Mouse (Mus musculus): Measurements from ENCODE around the gene Gan. TPM values are rescaled to one million over a fixed set of nuclear protein-coding genes. Genes with fewer than 3 reads are reported as not detected.

The Gan gene
- polyA plus RNA-seq, 1 experiment from 2014 or later = 2.6 TPM

DNA sequence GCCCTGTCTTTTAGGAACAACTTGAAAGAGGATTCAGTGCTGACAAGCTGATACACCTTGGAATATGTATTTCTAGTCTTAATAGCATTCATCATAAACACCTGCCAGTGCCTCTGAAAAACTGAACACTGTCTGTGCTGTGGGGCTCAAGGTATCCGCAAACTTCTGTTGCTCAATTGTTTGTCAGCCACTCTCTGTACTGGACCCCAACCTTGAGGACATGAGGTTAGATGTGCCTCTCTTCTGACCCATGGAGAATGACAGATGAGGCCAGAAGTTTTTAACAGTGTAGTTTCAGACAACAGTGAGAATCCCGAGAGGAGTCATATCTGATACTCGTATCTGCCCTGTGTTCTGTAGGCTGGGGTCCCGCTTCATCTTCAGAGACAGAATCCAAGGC is 7.6 kb downstream of the Gan start:
- Histone ChIP-seq H3K4me2 (replicated peaks) (no peak overlapping the region), H3K4me1 (0 out of 2 replicates have a peak, but pooled peaks cover 3% of the 10 kb centered on the region), H3K36me3 (no peaks in the 10 kb centered on the region), H3K27me3 (replicated peaks) (no peaks in the 10 kb centered on the region), H3K4me3 (no peak overlapping the region), H3K9me3 (no peaks in the 10 kb centered on the region), H3K9ac (no peak overlapping the region), H3K27ac (no peak overlapping the region)
- 92% methylated on average over 4 of the region's 4 CpGs for WGBS
- no peak for ATAC-seq (ENCODE audit: low FRiP score, low read depth)

DNA sequence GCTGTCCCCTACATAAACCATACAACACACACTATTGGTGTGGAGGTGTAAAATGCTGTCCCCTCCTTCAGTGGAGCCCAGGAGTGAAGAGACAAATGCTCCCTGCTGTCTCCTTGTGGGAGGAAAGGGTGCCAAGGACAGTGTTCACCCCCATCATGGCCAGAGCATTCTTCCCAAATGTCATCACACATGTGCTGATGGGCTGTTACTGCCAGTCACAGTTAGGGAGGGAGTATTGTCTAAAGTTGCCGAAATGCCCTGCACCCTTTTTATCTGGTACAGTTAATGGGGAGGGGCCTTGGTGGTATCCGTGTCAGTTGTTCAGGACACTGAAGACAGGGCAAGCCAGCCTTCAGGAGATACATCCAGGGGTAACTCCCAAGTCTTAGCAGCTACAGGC is 8.6 kb downstream of the Gan start:
- H3K27me3 ChIP-seq (replicated peaks) = no peaks in the 10 kb centered on the region
- no peak overlapping the region for H3K27ac ChIP-seq
- H3K36me3 ChIP-seq = no peaks in the 10 kb centered on the region
- H3K9me3 ChIP-seq = no peaks in the 10 kb centered on the region
- H3K9ac ChIP-seq = no peak overlapping the region
- WGBS = 93% methylated on average over 2 of the region's 2 CpGs
- H3K4me2 ChIP-seq (replicated peaks) = no peak overlapping the region
- H3K4me3 ChIP-seq = no peak overlapping the region
- no peaks in the 10 kb centered on the region for H3K4me1 ChIP-seq
- no peak for ATAC-seq (ENCODE audit: low FRiP score, low read depth)

DNA sequence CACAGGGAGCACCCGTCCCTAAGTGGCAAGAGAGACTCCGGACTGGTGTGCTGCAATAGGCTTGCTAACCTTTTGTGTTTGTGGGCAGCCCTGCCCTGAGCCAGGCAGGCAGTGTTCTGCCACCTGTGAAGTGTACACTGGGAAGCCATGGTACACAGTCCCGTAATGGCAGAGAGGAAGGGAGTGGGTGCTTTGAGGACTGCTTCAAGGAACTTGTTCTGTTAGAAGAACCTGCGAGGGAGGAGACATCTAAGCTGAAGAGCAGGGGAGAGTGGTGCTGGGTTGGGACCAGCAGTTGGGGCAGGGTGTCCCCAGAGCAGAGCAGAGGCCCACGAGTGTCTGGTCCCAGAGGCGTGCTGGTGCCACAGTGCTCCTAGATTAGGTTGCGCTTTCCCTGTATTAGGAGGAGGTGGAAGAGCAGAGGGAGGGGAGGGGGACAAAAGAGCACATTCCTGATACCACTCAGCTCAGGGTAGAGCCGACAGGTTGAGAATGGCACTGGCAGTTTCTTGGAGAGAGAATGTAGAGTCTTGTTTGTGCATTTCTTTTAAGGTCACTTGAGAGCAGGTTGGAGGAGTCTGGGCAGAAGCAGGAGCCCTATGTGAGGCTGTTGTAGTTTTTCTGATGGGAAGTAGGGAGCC is 9.4 kb downstream of the Gan start:
- ATAC-seq (ENCODE audit: low FRiP score, low read depth) = no peak
- H3K9me3 ChIP-seq = no peaks in the 10 kb centered on the region
- H3K4me2 ChIP-seq (replicated peaks) = no peak overlapping the region
- H3K27me3 ChIP-seq (replicated peaks) = no peaks in the 10 kb centered on the region
- H3K4me3 ChIP-seq = no peak overlapping the region
- no peaks in the 10 kb centered on the region for H3K4me1 ChIP-seq
- no peak overlapping the region for H3K27ac ChIP-seq
- no peak overlapping the region for H3K9ac ChIP-seq
- H3K36me3 ChIP-seq = no peaks in the 10 kb centered on the region
- 82% methylated on average over 8 of the region's 8 CpGs for WGBS

GRCm38 (mm10) chr8:117168378-117168777 is 10.4 kb downstream of the Gan start:
- Histone ChIP-seq H3K4me3 (no peak overlapping the region), H3K9me3 (no peaks in the 10 kb centered on the region), H3K9ac (no peak overlapping the region), H3K27ac (no peak overlapping the region), H3K36me3 (no peaks in the 10 kb centered on the region), H3K27me3 (replicated peaks) (no peaks in the 10 kb centered on the region), H3K4me1 (no peaks in the 10 kb centered on the region), H3K4me2 (replicated peaks) (no peak overlapping the region)
- 92% methylated on average over 9 of the region's 9 CpGs for WGBS
- no peak for ATAC-seq (ENCODE audit: low FRiP score, low read depth)

DNA sequence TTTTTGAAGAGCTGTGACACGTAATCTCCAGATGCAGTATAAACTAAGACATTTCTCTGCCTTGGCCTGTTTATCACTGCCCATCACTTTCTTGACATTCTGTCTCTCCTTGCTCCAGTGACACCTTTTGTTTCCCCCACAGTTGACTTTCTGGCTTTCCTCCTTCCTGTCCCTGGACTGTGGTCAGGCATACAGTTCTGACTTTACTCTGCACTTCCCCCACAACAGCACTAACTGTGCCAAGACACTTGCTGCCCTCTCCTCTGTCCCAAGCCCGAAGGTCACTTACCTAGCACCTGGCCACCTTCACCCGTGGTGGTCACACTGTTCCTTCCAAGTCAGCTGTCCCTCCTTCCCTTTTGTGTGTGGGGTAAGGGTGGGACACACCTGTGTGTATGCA is 13.9 kb downstream of the Gan start:
- no peak for ATAC-seq (ENCODE audit: low FRiP score, low read depth)

GRCm38 (mm10) chr8:117172904-117173303 is 15.0 kb downstream of the Gan start:
- Histone ChIP-seq H3K4me3 (no peak overlapping the region), H3K9ac (no peak overlapping the region), H3K4me1 (no peaks in the 10 kb centered on the region), H3K9me3 (no peaks in the 10 kb centered on the region), H3K27ac (no peak overlapping the region), H3K36me3 (no peaks in the 10 kb centered on the region), H3K27me3 (replicated peaks) (no peaks in the 10 kb centered on the region), H3K4me2 (replicated peaks) (no peak overlapping the region)
- ATAC-seq (ENCODE audit: low FRiP score, low read depth) = no peak
- 70% methylated on average over 7 of the region's 7 CpGs for WGBS

More for the DNA sequence above, 13.9 kb downstream of the Gan start:
- Histone ChIP-seq H3K4me2 (replicated peaks) (no peak overlapping the region), H3K27ac (no peak overlapping the region), H3K4me3 (no peak overlapping the region), H3K27me3 (replicated peaks) (no peaks in the 10 kb centered on the region), H3K9me3 (no peaks in the 10 kb centered on the region), H3K36me3 (no peaks in the 10 kb centered on the region), H3K9ac (no peak overlapping the region), H3K4me1 (no peaks in the 10 kb centered on the region)
- WGBS = 87% methylated on average over 3 of the region's 3 CpGs

- H3K36me3 ChIP-seq = no peaks in the 10 kb centered on the region
- H3K4me3 ChIP-seq = no peak overlapping the region
- no peak for ATAC-seq (ENCODE audit: low FRiP score, low read depth)
- no peaks in the 10 kb centered on the region for H3K4me1 ChIP-seq
- H3K27me3 ChIP-seq (replicated peaks) = no peaks in the 10 kb centered on the region
- H3K4me2 ChIP-seq (replicated peaks) = no peak overlapping the region
- no peak overlapping the region for H3K9ac ChIP-seq
- 83% methylated on average over 3 of the region's 3 CpGs for WGBS
- no peaks in the 10 kb centered on the region for H3K9me3 ChIP-seq
- H3K27ac ChIP-seq = no peak overlapping the region
Measured at GRCm38 (mm10) chr8:117173690-117174089, 15.8 kb downstream of the Gan start.

DNA sequence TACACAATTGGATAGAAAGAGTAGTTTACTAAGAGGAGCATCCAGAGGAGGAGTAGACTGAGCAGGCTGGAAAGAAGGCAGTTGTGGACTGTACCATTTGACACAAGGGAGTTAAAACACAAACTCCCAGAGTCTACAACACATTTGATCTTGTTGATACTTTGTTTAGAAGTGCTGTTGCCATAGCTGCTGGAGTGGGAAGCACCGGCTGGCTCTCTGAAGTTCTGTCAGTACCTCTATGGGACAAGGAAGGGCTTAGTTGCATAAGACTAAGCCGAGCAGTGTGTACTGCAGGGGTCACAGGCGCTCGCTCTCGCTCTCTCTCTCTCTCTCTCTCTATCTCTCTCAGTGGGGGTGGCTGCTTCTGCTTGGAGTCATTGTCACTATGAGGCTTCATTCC is 16.6 kb downstream of the Gan start:
- Histone ChIP-seq H3K4me2 (replicated peaks) (no peak overlapping the region), H3K27me3 (replicated peaks) (no peaks in the 10 kb centered on the region), H3K27ac (no peak overlapping the region), H3K4me3 (no peak overlapping the region), H3K9me3 (no peaks in the 10 kb centered on the region), H3K9ac (no peak overlapping the region), H3K36me3 (no peaks in the 10 kb centered on the region), H3K4me1 (no peaks in the 10 kb centered on the region)
- 89% methylated on average over 5 of the region's 5 CpGs for WGBS
- no peak for ATAC-seq (ENCODE audit: low FRiP score, low read depth)

- H3K4me3 ChIP-seq = no peak overlapping the region
- no peaks in the 10 kb centered on the region for H3K27me3 ChIP-seq (replicated peaks)
- H3K9ac ChIP-seq = no peak overlapping the region
- H3K27ac ChIP-seq = no peak overlapping the region
- no peak for ATAC-seq (ENCODE audit: low FRiP score, low read depth)
- 89% methylated on average over 5 of the region's 5 CpGs for WGBS
- no peaks in the 10 kb centered on the region for H3K36me3 ChIP-seq
- H3K4me1 ChIP-seq = no peaks in the 10 kb centered on the region
- H3K4me2 ChIP-seq (replicated peaks) = no peak overlapping the region
- H3K9me3 ChIP-seq = no peaks in the 10 kb centered on the region
Measured at GRCm38 (mm10) chr8:117176308-117176707, 18.4 kb downstream of the Gan start.

GRCm38 (mm10) chr8:117177236-117177635 is 19.3 kb downstream of the Gan start:
- no peaks in the 10 kb centered on the region for H3K27me3 ChIP-seq (replicated peaks)
- H3K4me1 ChIP-seq = no peaks in the 10 kb centered on the region
- H3K4me2 ChIP-seq (replicated peaks) = no peak overlapping the region
- H3K9ac ChIP-seq = no peak overlapping the region
- no peak for ATAC-seq (ENCODE audit: low FRiP score, low read depth)
- H3K4me3 ChIP-seq = no peak overlapping the region
- no peak overlapping the region for H3K27ac ChIP-seq
- WGBS = 89% methylated on average over 7 of the region's 7 CpGs
- H3K36me3 ChIP-seq = no peaks in the 10 kb centered on the region
- no peaks in the 10 kb centered on the region for H3K9me3 ChIP-seq

GRCm38 (mm10) chr8:117178039-117178438 is 20.1 kb downstream of the Gan start:
- no peak for ATAC-seq (ENCODE audit: low FRiP score, low read depth)
- H3K36me3 ChIP-seq = no peaks in the 10 kb centered on the region
- H3K9me3 ChIP-seq = no peaks in the 10 kb centered on the region
- H3K4me2 ChIP-seq (replicated peaks) = no peak overlapping the region
- H3K27me3 ChIP-seq (replicated peaks) = no peaks in the 10 kb centered on the region
- H3K27ac ChIP-seq = no peak overlapping the region
- H3K4me3 ChIP-seq = no peak overlapping the region
- H3K4me1 ChIP-seq = no peaks in the 10 kb centered on the region
- no peak overlapping the region for H3K9ac ChIP-seq
- 88% methylated on average over 2 of the region's 2 CpGs for WGBS

DNA sequence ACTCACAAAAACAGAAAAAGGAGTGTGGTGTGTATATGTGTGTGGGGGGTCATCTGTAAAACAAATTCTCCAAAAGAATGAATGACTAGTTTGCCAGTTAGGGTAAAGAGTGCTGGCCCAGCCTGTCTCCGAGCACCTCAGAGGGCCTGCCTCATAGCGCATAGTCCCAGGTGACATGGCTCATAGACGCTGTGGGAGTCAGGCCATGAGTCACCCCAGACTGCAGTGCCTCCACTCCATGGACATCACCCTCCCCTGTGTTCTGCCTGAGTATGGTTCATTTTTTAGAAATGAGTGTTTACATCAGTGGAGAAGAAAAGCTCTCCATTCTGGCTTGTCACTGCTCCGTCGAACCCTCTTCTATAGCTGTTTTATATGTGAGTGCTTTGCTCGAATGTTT is 20.7 kb downstream of the Gan start:
- no peaks in the 10 kb centered on the region for H3K27me3 ChIP-seq (replicated peaks)
- H3K4me2 ChIP-seq (replicated peaks) = no peak overlapping the region
- H3K9me3 ChIP-seq = no peaks in the 10 kb centered on the region
- H3K9ac ChIP-seq = no peak overlapping the region
- H3K27ac ChIP-seq = no peak overlapping the region
- 89% methylated on average over 6 of the region's 6 CpGs for WGBS
- no peak overlapping the region for H3K4me3 ChIP-seq
- no peaks in the 10 kb centered on the region for H3K4me1 ChIP-seq
- ATAC-seq (ENCODE audit: low FRiP score, low read depth) = no peak
- peaks cover under 1% of the 10 kb centered on the region; the same call in 1 of the 2 replicates for H3K36me3 ChIP-seq

DNA sequence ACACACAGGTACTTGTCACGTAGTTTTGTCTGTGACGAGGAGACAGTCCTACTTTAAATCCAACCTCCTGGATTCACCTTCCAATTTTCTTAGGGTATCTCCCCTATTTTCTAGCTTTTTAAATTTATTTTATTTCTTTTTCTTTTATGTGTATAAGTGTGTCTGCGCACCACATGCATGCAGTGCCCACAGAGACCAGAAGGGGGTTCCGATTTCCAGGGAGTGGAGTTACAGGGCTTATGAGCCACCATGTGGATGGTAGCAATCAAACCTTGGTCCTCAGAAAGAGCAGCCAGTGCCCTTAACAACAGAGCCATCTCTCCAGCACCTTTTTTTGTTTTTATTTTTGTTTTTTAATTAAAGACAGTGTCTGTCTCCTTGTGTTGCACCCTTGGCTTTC is 24.8 kb downstream of the Gan start:
- WGBS = 97% methylated on average over 4 of the region's 4 CpGs
- Histone ChIP-seq H3K4me1 (no peaks in the 10 kb centered on the region), H3K36me3 (peaks cover 31% of the 10 kb centered on the region), H3K4me2 (replicated peaks) (no peak overlapping the region), H3K27ac (no peak overlapping the region), H3K9me3 (no peaks in the 10 kb centered on the region), H3K9ac (no peak overlapping the region), H3K27me3 (replicated peaks) (no peaks in the 10 kb centered on the region), H3K4me3 (no peak overlapping the region)
- no peak for ATAC-seq (ENCODE audit: low FRiP score, low read depth)

Data from neural tube, embryonic 12.5 days (tissue).